Mouse (Mus musculus) ZHBTc4 (cell line): ENCODE data around the gene Gm17657.

Experiments used
- DNase-seq: peaks from one replicate; pipeline ENCODE4 v3.0.0-alpha.2; 2011; ENCODE audit warnings: low read depth, low spot score

Gm17657 gene

GRCm38 (mm10) chr17:29549543-29550428 lies at the start of gene Gm17657, which contains the start of gene Tbc1d22b:
Gene Gm17657 (minus strand): TSS chr17:29549638.
Gene Tbc1d22b (plus strand): TSS chr17:29549785.
- peak; percentile 98 for DNase-seq

GRCm38 (mm10) chr17:29599051-29599450 lies 49.6 kb upstream of the Gm17657 start:
- DNase-seq, result no peak

GRCm38 (mm10) chr17:29596771-29597132 lies 47.3 kb upstream of the Gm17657 start:
- no peak for DNase-seq

DNA sequence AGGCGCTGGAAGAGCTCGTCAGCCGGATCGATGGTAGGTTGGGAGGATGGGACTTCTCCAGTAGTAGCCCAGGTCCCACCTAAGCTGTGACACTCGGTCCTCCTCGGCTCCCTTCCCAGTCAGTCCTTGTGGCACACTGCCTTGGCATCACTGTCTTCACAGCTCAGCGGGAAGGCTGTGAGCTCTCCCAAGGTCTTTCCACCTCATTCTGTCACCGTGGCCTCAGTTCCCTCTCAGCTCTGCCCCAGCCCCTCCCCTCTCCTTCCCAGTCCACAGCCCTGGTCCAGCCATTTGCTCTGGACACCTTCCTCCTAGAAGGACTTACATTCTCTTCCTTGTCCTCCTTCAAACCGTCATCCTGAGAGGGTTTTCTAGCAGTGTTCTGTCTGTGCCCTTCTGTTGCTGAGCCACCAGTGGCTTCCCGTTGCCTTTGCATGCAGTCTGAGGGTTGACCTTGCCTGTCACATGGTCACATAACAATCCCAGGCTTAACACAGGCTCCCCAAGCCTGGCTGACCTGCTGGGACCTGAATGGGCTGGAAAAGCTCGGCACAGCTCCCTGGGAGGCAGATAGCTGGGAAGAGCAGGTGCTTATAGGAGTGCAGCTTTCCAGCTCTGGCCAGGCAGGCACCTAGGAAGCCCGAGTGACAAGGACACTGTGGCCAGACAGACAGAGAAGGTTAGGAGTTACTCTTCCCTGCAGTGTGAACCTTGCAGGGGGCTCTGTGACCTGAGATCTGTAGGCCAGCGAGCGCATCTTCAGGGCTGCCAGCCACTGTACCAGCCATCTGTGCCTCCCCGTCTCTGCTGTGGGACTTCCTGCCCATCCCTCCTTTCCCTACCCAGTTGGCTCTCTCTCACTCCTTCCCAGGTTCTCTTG lies 46.7 kb upstream of the Gm17657 start:
- peak; percentile 71 for DNase-seq

GRCm38 (mm10) chr17:29589221-29589898 lies 39.9 kb upstream of the Gm17657 start:
- DNase-seq, result no peak

- no peak for DNase-seq
Observed at GRCm38 (mm10) chr17:29586921-29587320, 37.5 kb upstream of the Gm17657 start.

GRCm38 (mm10) chr17:29585446-29585845 lies 36.0 kb upstream of the Gm17657 start:
- no peak for DNase-seq

DNA sequence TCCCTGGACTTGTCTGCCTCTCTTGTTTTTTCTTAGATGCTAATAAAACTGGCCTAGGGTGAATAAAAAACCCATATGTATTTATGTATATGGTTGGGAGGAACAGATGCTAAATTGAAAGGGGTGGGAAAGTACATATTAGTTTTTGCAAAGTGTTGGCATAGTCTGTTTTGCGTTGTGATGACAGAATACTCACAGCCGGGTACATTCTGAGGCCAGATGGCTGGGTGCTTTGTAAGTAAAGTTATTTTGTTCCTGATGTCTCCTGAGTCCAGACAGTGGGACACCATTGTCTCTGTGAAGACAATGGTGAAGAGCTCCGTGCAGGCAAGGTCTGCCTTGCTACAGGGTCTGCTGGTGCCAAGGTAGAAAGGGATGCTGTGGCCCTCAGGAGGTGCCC lies 35.3 kb upstream of the Gm17657 start:
- no peak for DNase-seq

GRCm38 (mm10) chr17:29584306-29584705 lies 34.9 kb upstream of the Gm17657 start:
- DNase-seq, result no peak

GRCm38 (mm10) chr17:29583569-29583968 lies 34.1 kb upstream of the Gm17657 start:
- DNase-seq, result no peak

GRCm38 (mm10) chr17:29579579-29580126 lies 30.2 kb upstream of the Gm17657 start:
- DNase-seq, result no peak

DNA sequence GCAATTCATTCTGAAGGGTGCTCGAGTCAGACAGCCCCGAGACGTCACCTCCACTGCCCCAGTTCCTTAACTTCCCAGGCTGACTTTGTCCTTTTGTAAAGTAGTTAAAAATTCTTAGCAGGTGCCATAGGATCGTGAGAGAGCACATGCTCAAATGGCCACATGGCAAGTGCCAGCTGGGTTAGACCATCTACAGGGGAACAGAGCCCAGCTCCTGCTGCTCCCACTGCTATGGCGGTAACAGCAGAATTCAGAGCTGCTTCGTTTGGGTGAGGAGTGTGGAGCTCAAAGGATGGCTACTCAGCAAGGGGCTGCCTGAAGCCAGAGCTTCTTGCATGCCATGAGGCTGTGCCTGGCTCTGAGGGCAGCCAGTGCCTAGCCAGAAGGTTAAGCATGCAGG lies 20.4 kb upstream of the Gm17657 start:
- DNase-seq, result no peak

- no peak for DNase-seq
Observed at GRCm38 (mm10) chr17:29568435-29568834, 19.0 kb upstream of the Gm17657 start.

DNA sequence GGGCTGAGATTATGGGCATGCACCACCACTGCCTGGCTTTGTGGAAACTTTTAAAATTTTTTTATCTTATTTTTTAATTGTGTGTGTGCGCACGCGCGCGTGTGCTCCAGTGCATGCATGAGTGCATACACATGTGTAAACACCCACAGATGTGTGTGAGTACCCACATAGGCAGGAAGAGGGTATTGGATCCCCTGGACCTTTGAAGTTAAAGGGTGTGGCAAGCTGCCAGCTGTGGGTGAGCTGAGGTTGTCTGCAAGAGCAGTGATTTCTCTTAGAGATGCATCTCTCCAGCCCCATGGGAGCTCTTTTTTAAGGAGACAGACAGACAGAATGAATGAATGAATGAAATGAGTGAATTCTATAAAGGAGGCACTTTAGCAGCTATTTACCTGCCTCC lies 16.1 kb upstream of the Gm17657 start:
- DNase-seq, result no peak

- DNase-seq, result no peak
Observed at GRCm38 (mm10) chr17:29558476-29558875, 9.0 kb upstream of the Gm17657 start.

- no peak for DNase-seq
Observed at GRCm38 (mm10) chr17:29556893-29557292, 7.5 kb upstream of the Gm17657 start.

DNA sequence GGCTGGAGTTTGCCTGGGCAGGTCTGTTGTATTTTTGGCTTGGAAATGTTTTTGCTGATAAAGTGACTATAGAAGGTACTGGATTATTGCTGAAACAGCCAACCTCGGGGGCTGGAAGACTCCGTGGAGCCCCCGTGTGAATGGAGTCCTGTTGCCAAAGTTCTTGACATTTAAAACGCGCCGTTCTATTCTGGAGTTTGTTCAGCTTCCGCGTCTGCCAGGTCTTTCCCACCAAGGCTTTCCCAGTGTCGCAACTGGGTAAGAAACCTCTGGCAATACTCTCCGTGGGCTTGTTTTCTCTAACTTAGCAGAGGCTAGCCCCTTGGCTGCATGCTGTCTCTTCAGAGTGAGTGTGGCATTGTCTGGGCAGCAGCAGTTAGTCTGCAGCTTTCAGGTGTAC lies 7.0 kb upstream of the Gm17657 start:
- DNase-seq, result no peak

- no peak for DNase-seq
Observed at GRCm38 (mm10) chr17:29554176-29554575, 4.7 kb upstream of the Gm17657 start.

DNA sequence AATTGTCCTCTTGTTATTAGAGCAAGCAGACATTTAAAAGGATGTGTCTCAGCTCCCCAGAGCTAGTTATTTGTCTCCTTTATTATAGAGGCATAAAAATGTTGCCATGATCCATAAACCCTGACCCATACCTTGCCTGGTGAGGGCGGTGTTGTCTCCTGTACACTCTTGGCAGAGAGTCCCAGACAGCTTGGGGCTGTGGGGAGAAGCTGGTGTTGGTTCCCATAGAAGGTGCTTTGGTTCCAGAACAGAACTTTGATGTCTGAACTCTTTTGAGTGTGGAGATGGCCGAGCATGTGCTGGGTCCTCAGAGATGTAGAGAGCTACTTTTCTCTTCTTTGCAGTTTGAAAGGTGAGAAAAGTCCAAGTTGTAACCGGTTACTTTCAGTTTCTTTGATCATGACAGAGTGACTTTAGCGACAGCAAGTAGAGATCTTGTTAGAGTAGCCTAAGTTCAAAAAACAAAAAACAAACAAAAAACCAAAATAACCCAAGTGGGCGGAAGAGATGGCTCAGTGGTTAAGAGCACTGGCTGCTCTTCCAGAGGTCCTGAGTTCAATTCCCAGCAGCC lies 2.8 kb upstream of the Gm17657 start, which contains the start of gene Tmem217:
Gene Tmem217 (minus strand): TSS at position 224 of the 571 bp plus-strand sequence.
- no peak for DNase-seq

GRCm38 (mm10) chr17:29551019-29551418 lies 1.6 kb upstream of the Gm17657 start:
- no peak for DNase-seq

- no peak for DNase-seq
Observed at GRCm38 (mm10) chr17:29548994-29549393, 444 bp downstream of the Gm17657 start.
